Mouse (Mus musculus) C2C12 (cell line): ENCODE results near the gene Prr3.
A peak's percentile ranks its signal among the peaks of the same experiment; 100 is the strongest.

Source experiments
- CEBPB ChIP-seq: IDR thresholded peaks from one replicate; pipeline ENCODE4 v1.6.1; 2011; ENCODE audit warnings: low read depth, mild to moderate bottlenecking, control low read depth, moderate library complexity
- CTCF ChIP-seq: IDR thresholded peaks from one replicate; pipeline ENCODE4 v1.5.1; 2011; ENCODE audit not compliant: control insufficient read depth, insufficient read depth, insufficient read length
- MYOD1 ChIP-seq: IDR thresholded peaks from one replicate; pipeline ENCODE4 v1.6.1; 2011; ENCODE audit warnings: low read depth; ENCODE audit not compliant: control insufficient read depth, insufficient read length
- USF1 ChIP-seq: IDR thresholded peaks from one replicate; pipeline ENCODE4 v1.6.1; 2011; ENCODE audit warnings: low read depth, mild to moderate bottlenecking, control low read depth, moderate library complexity

GRCm38 (mm10) chr17:35937700-35938348 is 42.2 kb downstream of the Prr3 start:
- TF ChIP-seq CTCF (peak; percentile 23), USF1 (no peak), MYOD1 (no peak), CEBPB (no peak)
